Mouse (Mus musculus) adrenal gland, postnatal 25 days (tissue): Measurements from ENCODE around the gene Slc12a7. TPM values are rescaled to one million over a fixed set of nuclear protein-coding genes. Genes with fewer than 3 reads are reported as not detected.
"Not testable (repeated sequence)": the region's sequence is repeated elsewhere in the genome, so short reads cannot be mapped to it uniquely, and the experiment has no call there.

ENCODE experiments used
- DNase-seq: peaks from one replicate; pipeline ENCODE4 v3.0.0; 2021; ENCODE audit warnings: mixed read lengths
- total RNA-seq: library from RNA; stranded (reverse); gene quantifications from 2 replicates; pipeline ENCODE4 v1.2.3, GENCODE M21; 2021

The Slc12a7 gene
- total RNA-seq, 1 experiment from 2014 or later, result 48.2 TPM

DNA sequence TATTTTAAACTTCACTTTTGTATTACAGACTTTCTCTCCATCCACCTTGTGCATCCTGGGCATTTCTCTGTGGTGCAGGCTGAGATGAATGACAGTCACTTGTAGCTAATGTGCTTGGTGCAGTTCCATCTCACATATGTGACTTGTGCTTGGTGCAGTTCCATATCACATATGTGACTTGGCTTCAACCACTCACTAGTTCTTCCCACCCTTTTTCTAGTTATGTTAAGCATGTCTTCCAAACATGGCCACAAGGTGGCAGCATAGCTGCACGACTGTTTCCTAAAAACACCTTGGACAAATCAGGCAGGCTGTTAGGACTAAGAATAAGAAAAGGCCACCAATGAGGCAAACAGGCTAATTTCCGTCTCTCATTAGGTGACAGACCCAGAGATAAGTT is 14.7 kb upstream of the Slc12a7 start:
- DNase-seq, result peak; percentile 76

DNA sequence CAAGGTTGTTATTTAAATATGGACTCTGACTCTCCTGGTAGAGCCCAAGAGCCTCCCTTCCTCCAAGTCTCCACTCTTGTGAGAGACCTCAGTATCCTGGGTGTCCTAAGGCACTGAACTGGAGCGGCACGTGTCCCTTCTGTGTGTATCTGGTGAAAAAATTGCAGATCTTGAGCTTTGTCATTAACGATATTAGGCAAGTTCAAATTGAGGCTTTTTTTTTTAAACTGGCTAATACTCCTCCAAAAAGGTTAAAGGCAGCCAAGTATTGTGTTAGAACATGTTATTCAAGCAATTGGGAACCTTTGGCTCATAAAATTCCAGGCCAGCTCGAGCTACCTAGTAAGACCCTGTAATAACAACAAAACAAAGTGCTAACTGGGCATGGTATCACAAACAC is 12.7 kb upstream of the Slc12a7 start:
- DNase-seq, result no peak

DNA sequence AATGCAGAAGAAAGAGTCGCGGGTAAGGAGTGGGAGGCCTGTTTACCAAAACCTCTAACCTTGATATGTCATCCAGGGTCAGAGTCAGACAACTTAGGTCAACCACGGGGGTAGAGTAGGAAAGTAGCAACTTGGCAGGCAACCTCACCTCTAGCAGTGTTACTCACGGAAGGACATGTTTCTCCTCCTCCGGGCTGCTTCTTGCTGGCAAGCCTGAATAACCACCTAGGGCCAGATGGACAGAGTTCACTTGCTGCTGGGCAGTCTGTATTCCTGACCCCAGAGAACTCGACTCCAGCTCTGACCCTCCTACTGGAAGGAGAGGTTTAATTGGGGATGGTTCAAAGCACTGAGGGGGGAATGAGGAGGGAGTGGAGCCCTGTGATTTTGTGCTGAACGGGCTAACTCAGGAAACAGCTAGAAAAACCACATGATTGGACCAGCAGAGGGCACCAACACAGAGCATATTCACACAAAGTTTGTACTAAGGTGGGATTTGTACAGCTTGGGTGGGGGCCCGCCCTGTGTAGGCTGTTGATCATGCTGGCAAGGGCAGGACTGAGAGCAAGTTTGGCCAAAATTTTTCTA is 9.7 kb upstream of the Slc12a7 start:
- DNase-seq, result peak; percentile 38

DNA sequence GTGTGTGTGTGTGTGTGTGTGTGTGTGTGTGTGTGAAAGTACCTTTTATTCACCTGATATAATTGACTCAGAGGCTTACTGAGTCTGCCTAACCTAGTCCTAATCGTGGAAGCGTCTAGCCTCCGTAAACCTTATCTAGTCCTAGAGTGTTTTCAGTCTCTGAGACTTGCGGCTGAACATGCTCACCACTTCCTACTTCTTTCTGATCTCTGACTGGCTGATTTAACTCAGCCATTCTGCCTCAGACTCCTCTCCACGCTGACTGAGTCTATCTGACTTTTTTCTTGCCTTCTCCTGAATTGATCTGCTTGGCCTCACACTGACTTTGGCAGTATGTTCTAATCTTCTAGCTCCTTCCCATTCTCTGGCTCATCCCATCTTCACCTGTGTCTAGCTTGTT is 7.6 kb upstream of the Slc12a7 start:
- no peak for DNase-seq

DNA sequence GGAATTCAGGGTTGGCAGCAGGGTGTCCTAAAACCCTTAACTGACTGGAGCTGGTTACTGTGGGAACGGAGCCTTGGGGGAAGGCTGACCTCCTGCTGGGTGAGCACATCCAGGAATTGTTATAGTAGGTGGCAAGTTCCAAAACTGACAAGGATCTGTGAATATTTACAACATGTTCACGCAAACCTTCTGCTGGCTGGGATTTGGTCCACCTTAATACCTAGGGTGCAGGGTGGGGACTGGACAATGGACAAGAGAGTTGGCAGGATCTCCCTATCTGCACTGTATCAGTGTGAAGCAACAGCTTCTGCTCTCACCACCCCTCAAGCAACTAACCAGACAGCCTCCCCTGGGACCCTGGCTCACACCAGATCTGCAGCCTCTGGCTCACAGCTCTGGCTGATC is 5.3 kb upstream of the Slc12a7 start:
- no peak for DNase-seq

DNA sequence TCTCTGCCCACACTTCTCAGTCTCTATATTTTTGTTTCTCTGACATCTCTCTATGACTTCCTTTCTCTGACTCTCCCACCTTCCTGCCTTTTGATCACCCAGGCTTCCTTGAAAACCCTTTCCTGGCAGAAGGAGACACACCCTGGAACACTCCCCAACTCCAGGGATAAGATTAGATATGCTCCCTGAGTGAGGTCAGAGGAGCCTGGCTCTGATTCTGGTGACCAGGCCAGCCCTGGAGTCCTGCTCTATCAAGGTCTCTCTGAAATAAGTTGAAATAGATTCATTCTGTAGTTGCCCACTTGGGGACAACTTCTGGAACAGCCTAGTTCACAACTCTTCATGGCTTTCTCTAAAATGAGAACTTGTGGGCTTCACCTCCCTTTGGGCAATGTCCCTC is 4.3 kb upstream of the Slc12a7 start:
- no peak for DNase-seq

DNA sequence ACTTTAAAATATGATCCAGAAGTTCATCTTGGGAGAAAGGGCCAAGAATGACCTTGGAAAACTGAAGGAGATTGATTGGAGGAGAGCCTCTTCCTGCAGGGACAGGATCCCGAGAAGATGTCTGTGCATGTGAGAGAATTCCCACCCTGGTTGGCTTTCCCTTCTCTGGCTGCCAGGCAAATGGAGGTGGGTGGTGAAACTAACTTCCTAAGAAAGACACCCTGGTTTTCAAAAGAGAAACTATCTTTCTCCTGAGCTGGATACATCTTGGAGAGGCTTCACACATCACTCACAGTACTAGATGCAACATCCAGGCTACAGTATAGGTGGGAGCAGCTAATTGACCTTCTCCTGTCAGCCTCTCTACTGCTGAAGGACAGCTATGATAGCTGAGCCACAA is 2.0 kb upstream of the Slc12a7 start:
- DNase-seq, result no peak

DNA sequence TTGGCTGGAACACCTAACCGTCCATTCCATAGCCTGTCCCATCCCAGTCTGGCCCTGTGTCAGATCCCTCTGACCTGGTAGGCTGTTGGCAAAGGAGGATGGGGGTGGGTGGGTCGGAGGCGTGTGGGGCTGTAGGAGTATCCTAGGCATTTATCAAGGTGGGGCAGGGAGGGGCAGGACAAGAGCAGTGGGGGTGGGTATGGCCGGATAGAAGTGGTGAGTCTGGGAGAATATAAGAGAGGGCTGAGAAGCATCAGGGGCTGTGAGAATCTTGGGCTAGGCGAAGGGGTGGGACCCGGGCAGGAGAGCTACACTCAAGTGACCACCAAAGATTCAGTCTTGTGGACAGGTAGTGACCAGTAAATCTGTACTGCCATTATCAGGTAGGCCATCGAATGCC is 659 bp upstream of the Slc12a7 start:
- no peak for DNase-seq

DNA sequence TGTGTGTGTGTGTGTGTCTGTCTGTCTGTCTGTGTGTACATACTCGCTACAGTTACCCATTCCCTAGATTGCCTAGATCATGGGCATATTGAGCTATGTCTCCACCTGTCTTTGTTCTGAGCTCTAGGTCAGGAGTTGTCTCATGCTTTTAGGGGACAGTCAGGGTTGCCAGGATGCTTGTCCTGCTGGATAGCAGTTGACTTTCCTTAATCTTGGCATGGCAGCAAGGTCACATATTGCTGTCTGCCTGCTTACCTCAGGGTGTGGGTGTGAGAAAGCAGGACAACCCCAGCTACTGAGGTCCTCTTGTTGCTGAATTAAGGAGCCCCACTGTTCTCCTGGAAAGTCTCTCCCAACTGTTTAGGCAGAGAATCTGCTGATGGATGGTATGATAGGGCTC is 1.5 kb downstream of the Slc12a7 start:
- DNase-seq, result no peak

DNA sequence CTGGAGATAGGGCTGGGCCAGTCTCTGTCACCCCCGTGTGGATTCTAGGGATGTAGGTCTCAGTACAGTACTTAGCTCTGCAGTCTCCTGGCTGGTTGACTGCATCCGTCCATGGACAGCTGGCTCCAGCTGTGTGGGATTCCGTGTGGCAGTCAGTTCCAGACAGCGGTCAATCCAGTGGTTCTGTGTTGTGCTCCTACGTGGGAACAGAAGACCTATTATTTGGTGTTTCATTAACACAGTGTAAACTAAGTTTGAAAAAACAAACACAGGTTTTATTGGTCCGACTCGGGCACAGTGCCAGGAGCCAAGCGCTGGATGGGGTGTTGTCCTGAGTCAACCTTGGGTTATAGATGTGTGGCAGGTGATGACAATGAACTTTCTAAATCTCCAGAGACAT is 2.4 kb downstream of the Slc12a7 start:
- DNase-seq, result no peak

DNA sequence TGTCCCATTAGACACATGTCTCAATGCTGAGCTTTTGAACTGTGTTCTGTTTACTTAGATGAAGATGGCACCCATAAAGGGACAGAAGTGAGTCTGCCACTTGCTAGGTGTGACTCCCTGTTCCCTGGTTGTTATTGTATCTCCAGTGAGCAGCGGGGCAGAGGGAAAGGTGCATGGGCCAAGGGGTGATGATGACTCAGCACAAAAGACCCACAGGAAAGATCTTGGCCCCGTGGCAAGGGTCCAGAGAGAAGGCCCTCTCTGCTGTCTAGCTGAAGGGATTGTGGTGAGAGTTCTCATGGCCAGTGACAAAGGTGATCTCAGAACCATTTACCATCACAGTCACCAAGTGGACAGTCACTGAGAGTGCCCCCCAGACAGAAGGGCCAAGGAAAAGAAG is 3.0 kb downstream of the Slc12a7 start:
- DNase-seq, result no peak

DNA sequence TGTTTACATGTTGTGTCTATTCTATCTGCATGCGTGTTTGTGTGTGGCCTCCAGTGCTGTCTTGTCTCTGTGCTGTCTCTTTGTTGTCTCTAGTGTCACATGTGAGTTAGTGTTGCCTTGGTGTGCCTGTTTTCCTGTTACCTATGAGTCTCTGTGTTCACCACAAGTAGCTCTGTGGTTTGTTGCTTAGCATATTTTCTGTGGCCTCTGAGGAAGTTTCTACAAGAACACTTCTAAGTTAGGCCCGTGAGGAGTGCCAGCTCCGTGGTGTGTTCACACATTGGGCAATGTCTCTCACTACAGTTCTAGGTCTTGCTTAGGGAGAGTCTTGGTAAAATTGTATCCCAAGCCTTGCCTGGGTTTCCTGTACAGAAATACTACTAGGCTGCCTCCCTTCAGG is 4.0 kb downstream of the Slc12a7 start:
- DNase-seq, result no peak

DNA sequence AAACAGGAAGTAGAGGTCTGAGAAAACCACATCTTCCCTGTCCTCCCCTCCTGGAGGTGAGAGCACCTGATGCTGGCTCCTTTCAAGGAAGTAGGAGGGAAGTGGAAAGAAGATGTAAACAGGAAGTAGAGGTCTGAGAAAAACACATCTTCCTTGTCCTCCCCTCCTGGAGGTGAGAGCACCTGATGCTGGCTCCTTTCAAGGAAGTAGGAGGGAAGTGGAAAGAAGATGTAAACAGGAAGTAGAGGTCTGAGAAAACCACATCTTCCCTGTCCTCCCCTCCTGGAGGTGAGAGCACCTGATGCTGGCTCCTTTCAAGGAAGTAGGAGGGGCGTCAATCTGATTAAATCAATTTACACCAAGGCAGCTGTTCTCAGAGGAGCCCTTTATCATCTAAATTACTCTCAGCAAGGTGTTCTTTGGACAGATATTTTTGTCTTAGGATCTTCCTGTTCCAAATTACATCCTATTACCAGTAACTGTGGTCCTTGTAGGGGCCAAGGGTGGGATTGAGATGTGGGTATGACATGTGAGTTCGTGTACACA is 7.6 kb downstream of the Slc12a7 start:
- DNase-seq, result not testable (repeated sequence)

DNA sequence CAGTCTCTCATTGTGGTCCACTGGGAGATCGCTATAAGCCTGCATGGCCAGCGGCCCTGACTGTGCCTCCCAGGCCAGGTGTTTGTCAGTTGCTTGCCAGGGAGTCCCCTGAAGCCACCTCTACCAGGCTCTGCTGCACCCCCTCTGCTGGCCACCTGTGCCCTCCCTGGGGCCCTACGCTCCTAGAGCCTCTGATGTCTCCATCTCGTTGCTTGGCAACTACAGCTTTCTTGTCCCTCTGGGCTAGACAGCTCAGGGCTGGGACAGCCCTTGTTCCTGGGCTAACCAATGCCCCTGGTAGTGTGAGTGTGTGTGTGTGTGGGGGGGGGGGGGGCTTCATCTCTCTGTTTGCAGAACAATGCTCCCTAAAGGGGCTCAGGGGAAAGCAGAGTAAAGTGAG is 10.1 kb downstream of the Slc12a7 start:
- no peak for DNase-seq

DNA sequence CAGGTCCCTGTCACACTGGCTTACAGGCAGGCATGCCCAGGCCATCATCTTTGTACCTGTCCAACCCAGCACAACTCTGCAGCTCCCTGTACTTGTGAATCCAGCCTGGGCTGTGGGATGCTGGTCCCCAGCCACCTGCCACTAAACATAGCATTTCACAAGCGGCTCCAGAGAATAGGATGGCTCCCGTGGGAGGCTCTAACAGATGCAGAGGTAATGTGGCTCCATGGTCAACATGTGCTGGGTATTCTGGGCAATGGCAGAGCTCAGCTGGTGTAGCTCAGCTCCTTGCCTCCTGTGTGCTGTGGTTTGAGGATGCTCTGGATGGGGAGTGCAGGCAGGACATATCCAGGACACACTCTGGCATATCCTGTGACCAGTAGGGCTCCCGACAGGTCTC is 10.8 kb downstream of the Slc12a7 start:
- DNase-seq, result no peak

DNA sequence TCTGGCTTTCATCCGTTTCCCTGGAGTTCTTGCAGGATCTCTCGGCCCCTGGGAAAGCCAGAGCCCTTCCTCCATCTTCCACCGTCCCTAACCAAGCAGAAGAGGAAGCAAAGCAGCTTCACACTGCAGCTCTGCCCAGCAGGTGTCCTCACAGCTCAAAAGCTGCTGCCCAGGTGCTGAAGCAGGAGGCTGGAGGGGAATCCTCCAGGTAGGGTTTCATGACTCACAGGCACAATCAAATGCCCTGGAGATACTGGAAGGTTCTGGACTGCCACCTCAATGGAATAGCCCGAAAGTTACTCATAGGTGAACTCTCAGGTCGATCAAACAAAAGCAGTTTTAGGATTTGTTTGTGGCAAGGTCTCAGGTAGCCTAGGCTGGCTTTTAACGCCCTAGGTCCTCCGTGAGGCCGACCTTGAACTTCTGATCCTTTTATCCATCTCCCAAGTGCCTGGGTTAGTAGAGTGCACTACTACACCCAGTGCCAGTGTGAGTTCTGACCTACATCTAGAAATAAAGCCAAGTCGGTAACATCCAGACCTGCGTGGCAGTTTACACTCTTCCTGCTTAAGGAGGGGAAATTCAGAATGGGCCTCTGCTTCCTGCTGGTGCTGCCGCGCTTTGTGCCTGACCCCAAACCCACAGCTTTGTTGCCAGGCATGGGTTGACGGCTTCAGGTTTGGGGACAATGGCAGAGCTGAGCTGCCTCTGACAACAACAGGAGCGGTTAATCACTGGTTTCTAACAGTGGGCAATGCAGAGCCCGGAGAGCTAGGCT is 16.0 kb downstream of the Slc12a7 start:
- no peak for DNase-seq

DNA sequence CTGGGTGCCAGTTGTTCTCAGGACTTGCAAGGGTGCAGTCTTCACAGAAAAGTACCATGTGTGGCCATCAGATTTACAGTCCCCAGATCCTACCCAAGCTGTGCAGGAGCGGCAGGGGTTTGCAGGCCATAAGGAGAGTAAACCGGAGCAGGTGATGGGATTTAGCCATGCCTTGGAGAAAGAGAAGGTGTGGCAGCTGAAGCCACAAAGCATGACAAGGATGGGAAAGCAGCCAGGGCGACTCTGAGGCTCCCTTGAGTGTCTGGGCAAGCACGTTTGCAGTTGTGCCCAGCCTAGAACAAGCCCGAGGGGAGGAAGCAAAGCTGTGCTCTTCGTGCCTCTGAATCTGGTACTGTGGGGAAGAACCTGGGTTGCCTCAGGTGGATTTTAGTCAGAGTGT is 17.5 kb downstream of the Slc12a7 start:
- DNase-seq, result no peak

DNA sequence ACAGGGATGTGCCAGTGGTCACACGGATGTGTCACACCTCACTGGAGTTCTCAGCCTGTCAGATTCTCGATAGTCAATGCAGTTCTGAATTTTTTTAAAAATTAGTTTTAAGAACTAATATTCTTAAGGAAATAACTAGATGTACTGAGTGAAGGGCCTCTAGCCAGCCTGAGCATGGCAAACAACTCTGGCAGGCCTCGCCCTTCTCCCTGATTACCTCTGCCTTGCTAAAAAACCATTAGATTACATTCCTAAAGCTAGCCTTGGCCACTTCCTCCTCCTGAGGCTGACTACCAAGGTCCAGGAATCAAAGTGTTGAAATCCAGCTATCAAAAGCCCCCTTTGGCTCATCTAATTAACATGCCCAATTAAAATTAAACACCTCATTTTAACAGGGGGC is 18.4 kb downstream of the Slc12a7 start:
- DNase-seq, result no peak

DNA sequence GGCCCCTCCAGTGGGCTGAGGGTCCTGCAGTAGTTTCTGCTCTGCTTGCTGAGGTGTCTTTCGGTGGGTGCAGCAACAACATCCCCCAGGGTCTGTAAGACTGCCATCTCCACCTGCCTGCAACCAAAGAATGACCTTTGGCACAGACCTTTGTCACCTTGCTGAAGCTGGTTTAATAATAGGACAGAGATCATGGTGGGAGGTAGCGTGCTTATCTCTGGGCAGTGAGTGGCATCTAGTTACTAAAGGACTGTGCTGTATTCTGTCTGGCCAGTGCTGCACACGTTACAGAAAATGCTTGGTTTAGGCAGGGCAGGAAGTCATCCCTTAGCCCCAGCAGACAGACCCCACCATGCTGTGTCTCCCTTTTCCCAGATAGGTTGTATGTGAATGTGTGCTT is 22.9 kb downstream of the Slc12a7 start:
- DNase-seq, result no peak

DNA sequence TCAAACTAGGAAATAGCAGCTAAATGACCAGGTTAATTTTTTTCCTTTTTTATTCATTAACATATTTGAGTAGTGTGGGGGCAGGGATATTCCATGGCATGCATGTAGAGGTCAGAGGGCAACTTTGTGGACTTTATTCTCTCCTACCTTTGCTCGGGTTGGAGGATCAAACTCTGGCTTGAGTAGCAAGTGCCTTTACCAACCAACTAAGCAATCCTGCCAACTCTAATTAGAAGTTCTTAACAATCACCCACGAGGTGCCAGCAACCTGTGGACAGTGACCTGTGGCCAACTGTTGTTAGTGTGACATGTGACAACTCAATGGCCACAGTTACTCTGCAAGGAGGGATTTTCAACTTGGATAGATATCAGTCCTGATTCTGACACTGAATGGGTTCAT is 24.0 kb downstream of the Slc12a7 start:
- no peak for DNase-seq

DNA sequence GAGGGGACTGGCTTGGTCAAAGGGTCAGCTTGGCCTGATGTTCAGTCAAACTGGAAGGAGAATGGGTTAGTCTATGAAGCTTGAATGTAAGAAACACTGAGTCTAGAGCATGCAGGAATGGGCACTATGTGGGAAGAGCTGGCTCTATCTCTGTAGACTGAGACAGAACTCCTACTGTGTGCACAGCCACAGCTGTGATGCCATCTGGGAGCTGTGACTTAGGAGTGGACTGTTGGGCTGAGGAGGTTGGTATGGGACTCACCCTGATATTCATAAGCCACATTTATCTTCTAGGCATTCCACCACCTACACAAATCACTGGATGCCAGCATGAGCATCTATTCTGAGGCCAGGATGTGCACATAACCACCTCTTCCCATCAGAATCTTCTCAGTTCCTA is 24.5 kb downstream of the Slc12a7 start:
- DNase-seq, result no peak

DNA sequence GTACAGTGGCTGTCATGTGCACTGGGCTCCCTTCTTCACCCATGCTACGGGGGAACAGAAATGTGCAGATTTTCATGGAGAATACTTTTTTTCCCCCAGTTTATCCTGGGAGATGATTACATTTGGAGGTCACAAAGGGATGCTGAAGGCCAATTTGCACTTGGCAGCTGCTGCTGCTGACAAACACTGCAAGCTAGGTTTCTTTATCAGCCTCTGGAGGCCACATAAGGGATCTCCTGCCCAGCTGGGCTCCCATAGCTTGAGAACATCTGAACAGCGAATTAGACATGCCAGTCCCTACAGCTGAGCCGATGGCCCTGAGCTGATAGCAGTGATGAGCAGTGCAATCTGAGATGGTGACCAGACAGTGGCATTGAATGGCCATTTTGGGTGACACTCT is 26.7 kb downstream of the Slc12a7 start:
- DNase-seq, result no peak

DNA sequence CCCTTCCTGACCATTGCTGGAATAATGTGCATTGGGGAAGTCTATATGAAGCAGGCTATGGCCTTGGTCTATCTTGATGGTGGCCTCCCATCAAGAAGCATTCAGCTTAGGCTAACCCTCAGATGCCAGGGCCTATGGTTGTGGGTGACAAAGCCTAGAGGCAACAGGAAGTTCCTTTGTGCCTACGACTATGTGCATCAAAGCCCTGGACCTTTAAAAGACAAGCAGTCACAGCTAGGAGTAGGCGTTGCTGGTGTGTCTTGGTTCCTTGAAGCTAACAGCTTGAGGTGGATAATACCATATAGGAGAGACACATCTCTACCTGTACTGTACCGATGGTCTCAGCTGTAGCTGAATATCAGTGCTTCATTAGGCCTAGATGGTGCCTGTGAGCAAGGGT is 27.2 kb downstream of the Slc12a7 start:
- no peak for DNase-seq

DNA sequence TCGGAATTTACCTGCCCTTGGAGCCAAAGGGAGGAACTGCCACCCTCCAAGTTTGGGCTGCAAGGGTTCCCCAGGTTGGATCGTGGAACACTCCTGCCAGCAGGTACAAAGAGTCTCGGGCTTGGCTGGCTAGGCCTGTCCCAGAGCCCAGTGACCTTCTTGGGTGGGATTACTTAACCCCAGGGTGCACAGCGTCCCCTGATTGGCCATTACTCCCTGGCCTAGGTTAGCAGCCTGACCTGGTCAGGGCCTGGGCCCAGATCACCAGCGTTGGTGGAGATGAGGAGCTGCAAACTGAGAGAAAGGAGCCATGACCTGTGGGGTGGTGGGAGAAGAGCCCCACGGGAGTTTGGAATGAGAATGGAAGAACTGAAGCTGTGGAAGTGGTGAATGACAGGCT is 30.0 kb downstream of the Slc12a7 start:
- no peak for DNase-seq
